Mouse (Mus musculus): ENCODE results near the gene Lrrc8c. TPM values are rescaled to one million over a fixed set of nuclear protein-coding genes. Genes with fewer than 3 reads are reported as not detected.
"Not testable (repeated sequence)": the region's sequence is repeated elsewhere in the genome, so short reads cannot be mapped to it uniquely, and the experiment has no call there.

Gene Lrrc8c
- polyA plus RNA-seq, 1 experiment from 2014 or later, result 14.7 TPM

DNA sequence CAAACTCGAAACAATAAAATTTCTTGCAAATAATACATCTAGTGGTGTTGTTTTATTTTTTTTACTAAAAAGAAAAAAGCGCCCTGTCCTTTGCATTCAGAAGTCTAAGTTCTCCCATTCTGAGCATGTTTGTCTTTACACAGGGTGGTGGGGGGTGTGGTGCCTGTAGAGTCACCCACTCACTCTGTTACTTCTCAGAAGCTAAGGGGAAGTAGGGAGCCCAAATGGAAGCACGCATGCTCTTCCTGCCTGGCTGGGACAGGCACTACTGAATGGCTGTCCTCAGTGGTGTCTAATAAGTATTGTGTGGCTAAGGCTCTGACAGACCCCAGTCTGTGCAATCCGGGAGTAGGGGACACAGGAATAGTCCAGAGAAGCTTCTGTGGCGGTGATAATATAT, 107.9 kb downstream of the Lrrc8c start:
- H3K4me1 ChIP-seq, result no peaks in the 10 kb centered on the region
- no peaks in the 10 kb centered on the region for H3K36me3 ChIP-seq
- no peaks in the 10 kb centered on the region for H3K27me3 ChIP-seq (replicated peaks)
- H3K4me3 ChIP-seq (replicated peaks), result no peak overlapping the region
- no peak overlapping the region for H3K4me2 ChIP-seq
- no peaks in the 10 kb centered on the region for H3K9me3 ChIP-seq (replicated peaks)
- WGBS, result 83% methylated on average over 5 of the region's 5 CpGs
- ATAC-seq (ENCODE audit: low FRiP score), result no peak
- H3K27ac ChIP-seq (replicated peaks), result no peak overlapping the region
- no peak overlapping the region for H3K9ac ChIP-seq (replicated peaks)

DNA sequence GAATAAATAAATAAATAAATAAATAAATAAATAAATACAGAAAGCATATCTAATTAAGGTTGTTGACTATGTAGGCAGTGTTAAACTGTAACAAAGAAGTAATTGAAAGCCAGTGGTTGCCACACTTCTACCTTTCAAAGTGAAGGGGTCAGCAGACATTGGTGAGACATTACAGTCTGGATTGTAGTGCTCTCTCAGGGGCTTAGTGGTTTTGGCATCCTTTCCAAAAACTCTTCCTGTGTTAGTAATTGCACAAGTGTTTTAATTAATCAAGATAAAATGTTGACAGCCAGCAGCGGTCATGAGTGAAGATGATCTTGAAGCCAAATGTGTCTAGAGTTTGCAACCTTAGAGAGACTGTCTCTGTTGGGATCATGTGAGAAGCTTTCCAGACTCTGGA, 110.8 kb downstream of the Lrrc8c start:
- Histone ChIP-seq H3K4me2 (no peak overlapping the region), H3K9ac (replicated peaks) (no peak overlapping the region), H3K36me3 (no peaks in the 10 kb centered on the region), H3K27me3 (replicated peaks) (no peaks in the 10 kb centered on the region), H3K9me3 (replicated peaks) (no peaks in the 10 kb centered on the region), H3K4me3 (replicated peaks) (no peak overlapping the region), H3K4me1 (no peaks in the 10 kb centered on the region), H3K27ac (replicated peaks) (no peak overlapping the region)
- 98% methylated on average over 1 of the region's 1 CpGs for whole genome bisulfite sequencing
- ATAC-seq (ENCODE audit: low FRiP score), result no peak

DNA sequence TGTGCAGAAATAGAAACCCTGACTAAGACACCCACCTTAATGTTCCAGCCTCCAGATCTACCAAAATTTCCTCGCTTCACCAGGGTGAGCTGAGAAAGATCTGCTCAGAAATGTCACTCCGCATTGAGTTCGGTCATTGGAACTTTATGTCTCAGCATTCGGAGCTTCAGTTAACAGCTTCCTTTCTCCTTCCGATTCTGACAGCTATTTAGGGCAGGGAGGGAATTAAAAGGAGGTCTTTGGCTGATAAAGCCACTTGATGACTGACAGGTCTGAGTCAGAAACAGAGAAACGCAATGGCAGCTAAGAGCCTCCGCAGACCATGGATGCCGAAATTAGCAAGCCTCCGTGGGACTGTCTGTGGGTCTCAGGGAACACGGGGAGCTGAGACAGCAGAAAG, 112.9 kb downstream of the Lrrc8c start:
- H3K4me2 ChIP-seq, result no peak overlapping the region
- no peaks in the 10 kb centered on the region for H3K4me1 ChIP-seq
- H3K27ac ChIP-seq (replicated peaks), result no peak overlapping the region
- no peaks in the 10 kb centered on the region for H3K9me3 ChIP-seq (replicated peaks)
- H3K36me3 ChIP-seq, result no peaks in the 10 kb centered on the region
- no peak overlapping the region for H3K9ac ChIP-seq (replicated peaks)
- H3K4me3 ChIP-seq (replicated peaks), result no peak overlapping the region
- ATAC-seq (ENCODE audit: low FRiP score), result no peak
- 91% methylated on average over 10 of the region's 10 CpGs for WGBS
- H3K27me3 ChIP-seq (replicated peaks), result no peaks in the 10 kb centered on the region

DNA sequence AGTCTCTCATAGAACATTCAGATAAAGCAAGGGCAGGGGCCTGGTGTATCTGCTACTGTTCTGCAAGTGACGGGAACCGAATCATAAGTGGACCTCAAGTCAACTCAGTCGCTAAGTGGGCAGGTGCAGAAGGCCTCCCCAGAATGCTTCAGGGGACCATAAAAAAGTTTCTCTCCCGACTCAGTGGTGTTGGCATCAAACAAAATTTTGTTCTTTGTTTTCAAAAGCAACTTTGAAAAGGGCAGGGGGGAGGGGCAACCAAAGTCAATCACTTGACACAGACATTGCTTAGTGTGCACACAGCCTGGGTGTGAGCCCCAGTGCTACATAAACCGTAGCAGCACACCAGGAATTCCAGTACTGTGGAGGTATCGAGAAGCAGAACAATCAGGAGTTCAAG, 116.4 kb downstream of the Lrrc8c start:
- no peak overlapping the region for H3K4me3 ChIP-seq (replicated peaks)
- H3K4me2 ChIP-seq, result no peak overlapping the region
- 79% methylated on average over 6 of the region's 6 CpGs for WGBS
- ATAC-seq (ENCODE audit: low FRiP score), result no peak
- H3K4me1 ChIP-seq, result no peaks in the 10 kb centered on the region
- H3K27ac ChIP-seq (replicated peaks), result no peak overlapping the region
- no peaks in the 10 kb centered on the region for H3K27me3 ChIP-seq (replicated peaks)
- H3K9me3 ChIP-seq (replicated peaks), result no peaks in the 10 kb centered on the region
- no peaks in the 10 kb centered on the region for H3K36me3 ChIP-seq
- no peak overlapping the region for H3K9ac ChIP-seq (replicated peaks)

GRCm38 (mm10) chr5:105636484-105637191, 117.5 kb downstream of the Lrrc8c start:
- Histone ChIP-seq H3K27ac (replicated peaks) (no peak overlapping the region), H3K27me3 (replicated peaks) (no peaks in the 10 kb centered on the region), H3K36me3 (no peaks in the 10 kb centered on the region), H3K9me3 (replicated peaks) (no peaks in the 10 kb centered on the region), H3K9ac (replicated peaks) (no peak overlapping the region), H3K4me2 (no peak overlapping the region), H3K4me1 (no peaks in the 10 kb centered on the region), H3K4me3 (replicated peaks) (no peak overlapping the region)
- 86% methylated on average over 11 of the region's 11 CpGs for WGBS
- ATAC-seq (ENCODE audit: low FRiP score), result no peak

DNA sequence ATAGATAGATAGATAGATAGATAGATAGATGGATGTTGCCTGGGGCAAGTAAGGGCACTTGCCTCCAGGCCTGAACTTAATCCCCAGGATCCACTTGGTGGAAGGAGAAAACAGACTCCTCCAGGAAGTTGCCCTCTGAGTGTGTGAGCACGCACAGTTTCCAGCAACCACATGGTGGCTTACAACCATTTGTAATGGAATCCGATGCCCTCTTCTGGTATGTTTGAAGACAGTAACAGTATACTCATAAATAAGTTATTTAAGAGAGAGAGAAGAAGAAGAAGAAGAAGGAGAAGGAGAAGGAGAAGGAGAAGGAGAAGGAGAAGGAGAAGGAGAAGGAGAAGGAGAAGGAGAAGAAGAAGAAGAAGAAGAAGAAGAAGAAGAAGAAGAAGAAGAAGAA, 119.1 kb downstream of the Lrrc8c start:
- ATAC-seq (ENCODE audit: low FRiP score), result not testable (repeated sequence)
- 94% methylated on average over 2 of the region's 2 CpGs for WGBS

GRCm38 (mm10) chr5:105638916-105639315, 119.7 kb downstream of the Lrrc8c start:
- no peak overlapping the region for H3K4me2 ChIP-seq
- 89% methylated on average over 6 of the region's 6 CpGs for WGBS
- no peaks in the 10 kb centered on the region for H3K4me1 ChIP-seq
- H3K9ac ChIP-seq (replicated peaks), result no peak overlapping the region
- ATAC-seq (ENCODE audit: low FRiP score), result no peak
- no peaks in the 10 kb centered on the region for H3K36me3 ChIP-seq
- H3K27ac ChIP-seq (replicated peaks), result no peak overlapping the region
- no peak overlapping the region for H3K4me3 ChIP-seq (replicated peaks)
- H3K27me3 ChIP-seq (replicated peaks), result no peaks in the 10 kb centered on the region
- H3K9me3 ChIP-seq (replicated peaks), result no peaks in the 10 kb centered on the region

More for the DNA sequence above, 119.1 kb downstream of the Lrrc8c start:
- not testable (repeated sequence) for H3K4me2 ChIP-seq; H3K36me3 ChIP-seq; H3K9ac ChIP-seq (replicated peaks); H3K9me3 ChIP-seq (replicated peaks); H3K27me3 ChIP-seq (replicated peaks); H3K4me3 ChIP-seq (replicated peaks); H3K4me1 ChIP-seq; H3K27ac ChIP-seq (replicated peaks)

- Histone ChIP-seq H3K9me3 (replicated peaks) (no peaks in the 10 kb centered on the region), H3K4me2 (no peak overlapping the region), H3K4me3 (replicated peaks) (no peak overlapping the region), H3K27me3 (replicated peaks) (no peaks in the 10 kb centered on the region), H3K27ac (replicated peaks) (no peak overlapping the region), H3K4me1 (no peaks in the 10 kb centered on the region), H3K36me3 (no peaks in the 10 kb centered on the region), H3K9ac (replicated peaks) (no peak overlapping the region)
- 93% methylated on average over 11 of the region's 11 CpGs for WGBS
- ATAC-seq (ENCODE audit: low FRiP score), result no peak
Measured at GRCm38 (mm10) chr5:105639363-105639762, 120.2 kb downstream of the Lrrc8c start.

DNA sequence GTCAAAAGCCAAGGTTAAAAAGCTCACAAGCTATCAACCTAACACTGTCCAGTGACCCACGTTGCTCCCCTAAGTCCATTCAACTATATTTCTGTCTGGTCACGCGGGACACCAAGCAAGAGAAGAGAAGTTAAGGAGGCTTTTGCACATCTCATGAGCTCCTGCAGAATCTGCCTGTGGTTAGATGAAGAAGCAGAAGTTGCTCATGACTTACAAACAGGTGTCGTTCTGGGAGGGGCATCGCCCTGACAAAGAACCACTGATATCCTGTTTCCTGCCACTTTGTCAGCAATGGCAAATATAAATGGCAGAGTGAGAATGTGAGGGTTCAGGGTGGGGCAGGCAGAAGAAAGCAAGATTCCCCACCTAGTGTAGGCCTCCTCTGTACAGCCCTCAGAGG, 123.3 kb downstream of the Lrrc8c start:
- Histone ChIP-seq H3K9ac (replicated peaks) (no peak overlapping the region), H3K9me3 (replicated peaks) (no peaks in the 10 kb centered on the region), H3K4me2 (no peak overlapping the region), H3K4me1 (no peaks in the 10 kb centered on the region), H3K4me3 (replicated peaks) (no peak overlapping the region), H3K27me3 (replicated peaks) (no peaks in the 10 kb centered on the region), H3K27ac (replicated peaks) (no peak overlapping the region), H3K36me3 (no peaks in the 10 kb centered on the region)
- WGBS, result 85% methylated on average over 5 of the region's 5 CpGs
- no peak for ATAC-seq (ENCODE audit: low FRiP score)

DNA sequence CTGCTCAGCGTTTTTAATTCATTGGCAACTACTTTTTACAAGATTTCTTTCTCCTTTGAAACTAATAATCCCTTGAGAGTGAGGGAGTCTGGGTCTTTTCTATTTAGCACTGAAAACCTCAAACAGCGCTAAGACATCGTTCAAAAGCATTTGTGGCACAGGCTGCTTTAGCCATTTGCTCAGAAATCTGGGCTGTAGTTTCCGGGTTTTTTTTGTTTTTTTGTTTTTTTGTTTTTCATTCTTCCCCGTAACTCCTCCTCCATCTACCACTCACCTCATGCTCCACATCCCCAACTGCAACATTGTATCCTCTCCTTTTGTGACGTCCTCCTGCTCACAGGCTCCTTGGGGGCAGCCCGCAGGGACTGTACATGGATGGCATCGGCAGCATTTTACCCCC, 124.1 kb downstream of the Lrrc8c start:
- Histone ChIP-seq H3K27me3 (replicated peaks) (no peaks in the 10 kb centered on the region), H3K4me3 (replicated peaks) (no peak overlapping the region), H3K9me3 (replicated peaks) (no peaks in the 10 kb centered on the region), H3K27ac (replicated peaks) (no peak overlapping the region), H3K4me1 (no peaks in the 10 kb centered on the region), H3K4me2 (no peak overlapping the region), H3K9ac (replicated peaks) (no peak overlapping the region), H3K36me3 (no peaks in the 10 kb centered on the region)
- no peak for ATAC-seq (ENCODE audit: low FRiP score)
- 71% methylated on average over 8 of the region's 8 CpGs for WGBS

- no peaks in the 10 kb centered on the region for H3K9me3 ChIP-seq (replicated peaks)
- no peak overlapping the region for H3K4me3 ChIP-seq (replicated peaks)
- ATAC-seq (ENCODE audit: low FRiP score), result no peak
- no peaks in the 10 kb centered on the region for H3K27me3 ChIP-seq (replicated peaks)
- H3K4me2 ChIP-seq, result no peak overlapping the region
- no peak overlapping the region for H3K27ac ChIP-seq (replicated peaks)
- WGBS, result 92% methylated on average over 6 of the region's 6 CpGs
- H3K4me1 ChIP-seq, result no peaks in the 10 kb centered on the region
- no peak overlapping the region for H3K9ac ChIP-seq (replicated peaks)
- H3K36me3 ChIP-seq, result no peaks in the 10 kb centered on the region
Measured at GRCm38 (mm10) chr5:105644195-105644594, 125.0 kb downstream of the Lrrc8c start.

GRCm38 (mm10) chr5:105647094-105647493, 127.9 kb downstream of the Lrrc8c start:
- no peak overlapping the region for H3K27ac ChIP-seq (replicated peaks)
- no peak for ATAC-seq (ENCODE audit: low FRiP score)
- no peaks in the 10 kb centered on the region for H3K27me3 ChIP-seq (replicated peaks)
- H3K36me3 ChIP-seq, result no peaks in the 10 kb centered on the region
- H3K4me2 ChIP-seq, result no peak overlapping the region
- H3K9ac ChIP-seq (replicated peaks), result no peak overlapping the region
- no peaks in the 10 kb centered on the region for H3K4me1 ChIP-seq
- no peak overlapping the region for H3K4me3 ChIP-seq (replicated peaks)
- H3K9me3 ChIP-seq (replicated peaks), result no peaks in the 10 kb centered on the region
- 90% methylated on average over 7 of the region's 7 CpGs for WGBS

Measured in neural tube, embryonic 15.5 days (tissue).